Mouse (Mus musculus): Measurements from ENCODE around the gene Sim1. TPM values are rescaled to one million over a fixed set of nuclear protein-coding genes. Genes with fewer than 3 reads are reported as not detected.

Gene Sim1
- 0.05 and 0.76 TPM in 2 replicates for polyA plus RNA-seq (2015; fragmentation: Nextera tagmentation; extraction: Ambion mirVana)

DNA sequence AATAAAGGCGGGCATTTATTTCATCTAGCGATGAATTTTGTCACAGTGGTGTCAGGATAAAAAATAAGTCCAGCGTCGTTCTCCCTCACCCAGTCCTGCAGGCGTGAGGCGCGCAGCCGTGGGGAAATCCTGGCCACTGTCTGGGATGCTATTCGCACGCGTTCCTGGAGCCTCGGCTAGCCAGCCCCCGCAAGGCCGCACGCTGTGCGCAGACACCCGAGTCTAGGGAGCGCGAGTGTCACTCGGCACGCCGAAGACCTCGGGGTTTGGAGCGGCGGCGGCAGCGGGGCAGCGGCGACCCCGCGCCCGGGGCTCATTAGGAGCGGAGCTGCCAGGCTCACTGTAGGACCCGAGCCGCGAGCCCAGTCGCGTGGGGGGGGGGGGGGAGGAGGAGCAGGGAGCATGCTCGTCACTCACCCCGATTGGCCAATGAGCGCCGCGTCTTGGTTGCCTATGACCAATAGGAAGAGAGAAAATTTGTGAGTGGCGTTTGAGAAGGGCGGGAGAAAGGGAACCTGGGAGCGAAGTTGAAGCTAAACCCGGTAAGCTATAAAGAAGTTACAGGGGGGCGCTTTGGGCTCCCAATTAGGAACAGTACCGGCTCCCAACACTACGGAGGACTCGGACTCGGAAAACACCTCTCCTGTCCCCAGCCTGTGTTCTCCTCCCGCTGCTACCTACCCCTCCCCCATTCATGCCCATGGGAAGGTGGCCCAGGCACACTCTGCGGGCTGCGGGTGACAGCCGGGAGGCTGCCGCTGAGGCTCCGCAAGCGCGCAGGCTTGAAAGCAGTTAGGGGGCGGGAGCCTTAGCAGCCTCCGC, at the start of gene Sim1:
Sim1 (plus strand) TSS at position 585 of the 822 bp plus-strand sequence.

